Mouse (Mus musculus): Measurements from ENCODE around the gene Tjp1. TPM values are rescaled to one million over a fixed set of nuclear protein-coding genes. Genes with fewer than 3 reads are reported as not detected.

Tjp1 gene
- total and polyA plus RNA-seq, 2 experiments, result 6.4 to 19.1 TPM

DNA sequence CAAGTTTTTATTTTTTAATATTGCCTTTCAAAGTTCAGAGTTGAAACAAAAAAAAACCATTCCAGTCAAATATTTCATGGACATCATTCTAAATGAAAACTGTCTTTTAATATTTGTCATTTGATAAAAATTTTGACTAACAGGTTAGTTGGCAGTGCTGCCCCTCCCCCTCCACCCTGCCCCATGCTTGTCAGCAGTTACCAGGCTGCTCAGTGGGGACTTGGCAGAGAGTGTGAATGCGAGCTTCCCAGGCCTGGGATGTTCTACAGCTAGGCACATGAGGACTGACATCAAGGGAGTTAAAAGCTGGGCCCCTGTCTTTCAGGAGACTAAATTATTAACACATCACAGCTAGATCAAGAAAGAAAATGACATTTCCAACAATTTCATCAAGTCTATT lies 161.4 kb downstream of the Tjp1 start:
- Histone ChIP-seq H3K79me2 (ENCODE audit: control insufficient read depth, insufficient read depth, low read length) (peaks cover 36% of the 10 kb centered on the region), H3K4me3 (ENCODE audit: insufficient read depth, low read depth, low read length) (no peak overlapping the region), H3K9ac (ENCODE audit: low read depth, low read length) (no peak overlapping the region), H3K27ac (replicated peaks; ENCODE audit: insufficient read depth, low read depth, low read length) (no peak overlapping the region), H3K27me3 (ENCODE audit: control insufficient read depth, insufficient read depth, low read length) (no peaks in the 10 kb centered on the region), H3K4me1 (ENCODE audit: control insufficient read depth, insufficient read depth, low read length) (peaks cover 16% of the 10 kb centered on the region), H3K36me3 (ENCODE audit: control insufficient read depth, insufficient read depth, low read length) (no peaks in the 10 kb centered on the region)
- TF ChIP-seq POLR2A (IDR thresholded peaks at IDR 0.05; ENCODE audit: extremely low read depth, insufficient read depth, low read length) (no peak), CTCF (IDR thresholded peaks at IDR 0.05; ENCODE audit: low read depth, low read length) (no peak)
- peak; percentile 47 for DNase-seq (ENCODE audit: extremely low read depth, low read depth, low spot score)
- WGBS, result 20% methylated on average over 1 of the region's 1 CpGs

DNA sequence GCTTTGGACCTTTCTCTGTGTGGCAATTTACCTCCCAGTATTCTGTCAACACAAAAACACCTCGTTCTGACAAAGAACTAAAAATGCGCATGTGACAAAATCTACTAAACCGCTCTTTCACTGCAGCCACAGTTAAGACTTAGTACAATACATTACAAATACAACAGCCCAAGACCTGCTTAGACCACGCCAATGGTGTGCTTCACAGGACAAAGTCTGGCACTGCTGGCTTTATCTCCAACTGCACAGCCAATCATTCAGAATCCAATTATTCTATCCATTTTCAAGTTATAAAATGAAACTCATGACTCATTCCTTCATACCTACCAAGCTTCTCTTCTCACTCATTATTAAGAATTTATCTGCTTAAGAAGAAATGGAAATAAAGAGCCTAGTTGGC lies 162.0 kb downstream of the Tjp1 start:
- TF ChIP-seq CTCF (IDR thresholded peaks at IDR 0.05; ENCODE audit: low read depth, low read length) (no peak), POLR2A (IDR thresholded peaks at IDR 0.05; ENCODE audit: extremely low read depth, insufficient read depth, low read length) (no peak)
- Histone ChIP-seq H3K79me2 (ENCODE audit: control insufficient read depth, insufficient read depth, low read length) (peaks cover 34% of the 10 kb centered on the region), H3K27ac (replicated peaks; ENCODE audit: insufficient read depth, low read depth, low read length) (peak overlapping the region; percentile 17; the same call in 1 of the 2 replicates), H3K4me3 (ENCODE audit: insufficient read depth, low read depth, low read length) (no peak overlapping the region), H3K4me1 (ENCODE audit: control insufficient read depth, insufficient read depth, low read length) (peaks cover 16% of the 10 kb centered on the region), H3K36me3 (ENCODE audit: control insufficient read depth, insufficient read depth, low read length) (no peaks in the 10 kb centered on the region), H3K9ac (ENCODE audit: low read depth, low read length) (no peak overlapping the region), H3K27me3 (ENCODE audit: control insufficient read depth, insufficient read depth, low read length) (no peaks in the 10 kb centered on the region)
- DNase-seq (ENCODE audit: extremely low read depth, low read depth, low spot score), result peak; percentile 81
- 19% methylated on average over 4 of the region's 4 CpGs for WGBS

DNA sequence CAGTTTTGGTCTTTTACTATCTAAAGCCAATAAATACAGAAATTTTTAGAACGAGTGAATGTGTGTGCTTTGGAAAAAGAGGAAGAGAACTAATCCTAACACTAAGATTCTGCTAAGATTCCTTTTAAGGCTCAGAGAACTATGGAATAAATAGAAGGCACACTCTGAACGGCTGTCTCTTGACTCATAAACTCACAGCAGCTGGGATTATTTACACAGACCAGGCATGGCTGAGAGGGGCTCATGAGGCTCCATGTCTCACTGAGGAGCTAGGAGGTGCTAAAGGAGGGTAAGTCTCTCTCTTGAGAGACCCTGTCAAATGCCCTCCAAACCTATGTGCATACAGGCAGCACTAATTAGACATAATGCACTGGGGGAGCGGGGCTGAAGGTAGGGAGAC lies 167.3 kb downstream of the Tjp1 start:
- Histone ChIP-seq H3K4me3 (ENCODE audit: insufficient read depth, low read depth, low read length) (no peak overlapping the region), H3K9ac (ENCODE audit: low read depth, low read length) (no peak overlapping the region), H3K36me3 (ENCODE audit: control insufficient read depth, insufficient read depth, low read length) (no peaks in the 10 kb centered on the region), H3K4me1 (ENCODE audit: control insufficient read depth, insufficient read depth, low read length) (peaks cover 22% of the 10 kb centered on the region), H3K27ac (replicated peaks; ENCODE audit: insufficient read depth, low read depth, low read length) (no peak overlapping the region), H3K79me2 (ENCODE audit: control insufficient read depth, insufficient read depth, low read length) (peaks cover 30% of the 10 kb centered on the region), H3K27me3 (ENCODE audit: control insufficient read depth, insufficient read depth, low read length) (no peaks in the 10 kb centered on the region)
- no peak for DNase-seq (ENCODE audit: extremely low read depth, low read depth, low spot score)
- 46% methylated on average over 3 of the region's 3 CpGs for WGBS
- TF ChIP-seq POLR2A (IDR thresholded peaks at IDR 0.05; ENCODE audit: extremely low read depth, insufficient read depth, low read length) (no peak), CTCF (IDR thresholded peaks at IDR 0.05; ENCODE audit: low read depth, low read length) (no peak)

DNA sequence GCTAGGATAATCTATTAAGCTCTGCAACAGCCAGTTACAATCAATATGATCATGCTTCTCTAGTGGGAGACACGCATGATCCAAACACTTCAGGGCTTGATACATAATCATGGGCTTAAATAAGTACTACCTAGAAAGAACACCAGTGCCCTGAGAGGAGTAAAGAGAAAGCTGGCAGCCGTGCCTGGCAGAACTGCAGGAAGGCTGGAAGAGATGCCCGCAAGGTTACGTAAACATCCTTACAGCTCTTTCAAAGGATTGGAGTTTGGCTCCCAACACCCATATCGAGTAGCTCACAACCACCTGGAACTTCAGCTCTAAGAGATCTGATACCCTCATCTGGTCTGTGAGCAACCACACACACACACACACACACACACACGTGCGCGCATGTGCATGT lies 167.8 kb downstream of the Tjp1 start:
- peaks cover 22% of the 10 kb centered on the region for H3K4me1 ChIP-seq (ENCODE audit: control insufficient read depth, insufficient read depth, low read length)
- no peaks in the 10 kb centered on the region for H3K27me3 ChIP-seq (ENCODE audit: control insufficient read depth, insufficient read depth, low read length)
- no peaks in the 10 kb centered on the region for H3K36me3 ChIP-seq (ENCODE audit: control insufficient read depth, insufficient read depth, low read length)
- peak; percentile 83 for DNase-seq (ENCODE audit: extremely low read depth, low read depth, low spot score)
- TF ChIP-seq CTCF (IDR thresholded peaks at IDR 0.05; ENCODE audit: low read depth, low read length) (no peak), POLR2A (IDR thresholded peaks at IDR 0.05; ENCODE audit: extremely low read depth, insufficient read depth, low read length) (no peak)
- no peak overlapping the region for H3K9ac ChIP-seq (ENCODE audit: low read depth, low read length)
- H3K79me2 ChIP-seq (ENCODE audit: control insufficient read depth, insufficient read depth, low read length), result peaks cover 30% of the 10 kb centered on the region
- H3K27ac ChIP-seq (replicated peaks; ENCODE audit: insufficient read depth, low read depth, low read length), result no peak overlapping the region
- H3K4me3 ChIP-seq (ENCODE audit: insufficient read depth, low read depth, low read length), result no peak overlapping the region
- WGBS, result 39% methylated on average over 8 of the region's 8 CpGs

DNA sequence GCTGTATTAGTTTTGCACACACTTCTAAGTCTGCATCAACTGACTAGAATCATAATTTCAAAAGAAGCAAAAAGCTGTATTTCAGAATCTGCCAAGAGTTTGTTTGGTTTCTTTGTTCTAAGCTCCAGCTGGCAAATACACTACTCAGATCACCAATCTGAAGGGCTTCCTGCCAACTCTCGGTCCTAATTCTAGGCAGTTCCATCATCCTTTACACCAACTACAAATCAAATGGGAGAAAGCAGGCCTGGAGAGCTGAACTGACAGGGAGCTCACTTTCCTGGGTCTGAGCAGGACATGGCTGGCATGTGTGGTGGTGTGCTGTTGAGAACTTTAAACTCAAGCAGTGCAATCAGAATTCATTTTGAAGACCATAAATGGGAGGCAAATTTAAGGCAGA lies 170.0 kb downstream of the Tjp1 start:
- Histone ChIP-seq H3K4me1 (ENCODE audit: control insufficient read depth, insufficient read depth, low read length) (peaks cover 20% of the 10 kb centered on the region), H3K9ac (ENCODE audit: low read depth, low read length) (no peak overlapping the region), H3K27ac (replicated peaks; ENCODE audit: insufficient read depth, low read depth, low read length) (0 out of 2 replicates have a peak overlapping the region, but pooled peaks have one; percentile 1), H3K4me3 (ENCODE audit: insufficient read depth, low read depth, low read length) (no peak overlapping the region), H3K79me2 (ENCODE audit: control insufficient read depth, insufficient read depth, low read length) (peaks cover 13% of the 10 kb centered on the region; the same call in 1 of the 2 replicates), H3K27me3 (ENCODE audit: control insufficient read depth, insufficient read depth, low read length) (no peaks in the 10 kb centered on the region), H3K36me3 (ENCODE audit: control insufficient read depth, insufficient read depth, low read length) (peaks cover 4% of the 10 kb centered on the region; the same call in 1 of the 2 replicates)
- DNase-seq (ENCODE audit: extremely low read depth, low read depth, low spot score), result peak; percentile 94
- TF ChIP-seq CTCF (IDR thresholded peaks at IDR 0.05; ENCODE audit: low read depth, low read length), result no peak
- no peak for TF ChIP-seq POLR2A (IDR thresholded peaks at IDR 0.05; ENCODE audit: extremely low read depth, insufficient read depth, low read length)
- 4% methylated on average over 1 of the region's 1 CpGs for WGBS

DNA sequence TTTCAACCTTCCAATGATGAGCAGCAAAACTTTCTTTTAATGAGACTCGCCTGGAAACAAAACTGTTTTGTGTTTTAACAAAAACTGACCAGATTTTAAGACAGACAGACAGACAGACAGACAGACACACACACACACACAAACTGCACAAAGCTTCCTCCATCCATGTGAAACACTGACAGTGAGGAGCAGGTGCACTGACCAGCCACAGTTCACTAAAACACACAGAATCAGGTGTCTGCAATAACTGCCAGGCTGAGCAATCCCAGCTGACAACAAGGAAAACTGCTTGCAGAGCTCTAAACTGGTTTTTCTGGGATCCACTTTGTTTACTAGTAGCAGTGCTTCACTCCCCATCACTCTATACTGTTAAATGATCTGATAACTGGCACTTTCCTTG lies 171.4 kb downstream of the Tjp1 start:
- DNase-seq (ENCODE audit: extremely low read depth, low read depth, low spot score), result no peak
- Histone ChIP-seq H3K27ac (replicated peaks; ENCODE audit: insufficient read depth, low read depth, low read length) (no peak overlapping the region), H3K79me2 (ENCODE audit: control insufficient read depth, insufficient read depth, low read length) (peaks cover 10% of the 10 kb centered on the region; the same call in 1 of the 2 replicates), H3K36me3 (ENCODE audit: control insufficient read depth, insufficient read depth, low read length) (peaks cover 4% of the 10 kb centered on the region; the same call in 1 of the 2 replicates), H3K4me3 (ENCODE audit: insufficient read depth, low read depth, low read length) (no peak overlapping the region), H3K4me1 (ENCODE audit: control insufficient read depth, insufficient read depth, low read length) (peaks cover 20% of the 10 kb centered on the region), H3K9ac (ENCODE audit: low read depth, low read length) (no peak overlapping the region), H3K27me3 (ENCODE audit: control insufficient read depth, insufficient read depth, low read length) (no peaks in the 10 kb centered on the region)
- TF ChIP-seq CTCF (IDR thresholded peaks at IDR 0.05; ENCODE audit: low read depth, low read length), result no peak
- no peak for TF ChIP-seq POLR2A (IDR thresholded peaks at IDR 0.05; ENCODE audit: extremely low read depth, insufficient read depth, low read length)
- WGBS, result 69% methylated on average over 1 of the region's 1 CpGs

Measured in liver, adult 2 months (tissue).